Mouse (Mus musculus) frontal cortex, postnatal 25 days (tissue): ENCODE data around the gene Antxr1.

Experiments used
- DNase-seq, 2 experiments: peaks; one replicate each; pipeline ENCODE4 v3.0.0; 2022; ENCODE audit warnings: low spot score in 2 of 2

Gene Antxr1

DNA sequence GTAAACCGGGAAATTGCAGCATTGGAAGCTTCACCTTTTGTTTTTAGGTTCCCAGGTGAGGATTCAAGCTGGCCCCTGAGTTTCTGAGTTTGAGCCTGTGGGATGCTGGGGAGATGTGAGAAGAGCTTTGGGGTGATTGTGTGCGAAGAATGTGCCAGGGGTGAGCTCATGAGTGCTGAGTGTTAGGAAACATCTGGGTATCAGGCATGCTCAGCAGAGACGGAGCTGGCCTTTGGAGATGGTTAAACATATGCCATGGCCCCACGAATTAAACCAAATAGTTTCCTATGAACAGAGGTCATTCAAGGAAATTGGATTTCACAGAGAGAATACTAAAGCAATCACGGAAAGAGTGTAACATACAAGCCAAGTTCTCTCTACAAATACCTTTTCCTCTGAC is 193.4 kb downstream of the Antxr1 start:
- no peak for DNase-seq

DNA sequence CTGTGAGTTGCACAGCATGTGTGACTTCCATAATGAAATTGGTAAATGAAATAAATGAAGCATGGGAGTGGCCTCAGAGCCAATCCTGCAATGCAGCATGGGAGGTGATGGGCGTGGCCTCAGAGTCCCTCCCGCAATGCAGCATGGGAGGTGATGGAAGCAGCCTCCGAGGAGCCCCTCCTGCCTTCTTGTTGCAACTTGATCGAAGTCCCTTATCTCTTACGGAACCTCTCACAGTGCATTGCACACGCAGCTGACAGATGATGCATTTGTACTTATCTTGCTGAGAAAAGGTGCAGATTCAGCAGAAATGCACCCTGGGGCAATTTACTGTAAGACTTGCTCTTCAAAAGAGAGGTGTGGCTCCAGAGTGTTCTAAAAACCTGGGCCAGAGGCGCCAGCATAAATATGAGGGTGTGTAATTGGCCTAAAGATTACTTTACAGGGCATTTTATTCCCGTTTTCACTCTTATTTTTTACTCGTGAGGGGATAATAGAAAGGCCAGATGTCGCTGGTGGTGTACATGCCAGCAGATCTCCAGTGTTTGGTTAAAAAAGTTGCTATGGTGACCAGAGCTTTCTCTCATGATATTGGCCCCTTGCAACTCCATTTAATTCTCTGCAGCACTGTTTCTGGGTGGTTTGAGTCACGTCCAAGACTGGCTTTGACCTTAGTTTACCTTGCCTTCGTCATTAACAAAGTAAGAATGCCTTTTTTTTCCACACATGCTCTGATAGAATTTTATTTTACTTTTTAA is 195.6 kb downstream of the Antxr1 start:
- no peak for DNase-seq

DNA sequence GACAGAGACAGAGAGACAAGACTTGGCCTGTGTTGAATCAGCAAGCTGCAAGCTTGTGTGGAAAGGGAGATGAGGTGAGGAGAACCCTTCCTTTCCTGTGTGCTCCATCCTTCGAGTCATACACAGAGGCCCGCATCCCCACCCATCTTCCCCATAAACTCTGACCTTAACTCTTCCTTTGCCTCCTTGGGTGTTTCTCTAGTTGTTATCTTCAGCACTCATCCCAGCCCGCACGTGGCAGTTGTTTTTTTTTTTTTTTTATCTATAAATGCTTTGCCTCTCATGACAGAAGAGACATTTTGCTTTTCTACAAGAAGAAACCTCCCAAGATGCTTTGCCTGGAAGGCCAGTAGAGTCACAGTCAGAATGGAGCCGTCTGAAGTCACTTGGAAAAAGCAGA is 197.1 kb downstream of the Antxr1 start:
- no peak for DNase-seq

DNA sequence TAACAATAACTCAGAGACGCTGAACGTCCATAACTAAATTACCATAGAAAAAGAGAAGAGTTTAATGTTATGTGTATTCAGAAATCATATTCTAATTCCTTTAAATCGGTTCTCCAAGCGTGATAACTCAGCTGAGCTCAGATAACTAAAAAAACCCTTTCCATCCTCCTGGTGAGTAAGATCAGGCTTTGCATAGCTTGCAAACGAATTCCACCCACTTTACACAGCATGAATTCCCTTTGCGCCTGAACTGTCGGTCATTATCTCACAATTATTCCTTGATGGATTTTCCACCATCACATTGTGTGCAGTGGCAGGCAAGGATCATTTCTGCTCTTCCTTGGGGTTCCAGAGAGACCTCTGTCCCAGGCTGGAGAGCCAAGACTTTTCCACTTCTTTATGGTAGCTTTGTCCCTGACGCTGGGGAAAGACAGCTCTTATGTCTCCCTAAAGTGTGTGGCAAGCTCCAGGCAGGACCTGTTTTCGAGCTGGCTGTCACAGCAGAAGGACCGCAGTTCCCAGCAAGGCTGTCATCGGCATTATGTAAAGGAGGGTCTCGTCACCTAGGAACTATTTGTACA is 201.6 kb downstream of the Antxr1 start:
- DNase-seq, result no peak

DNA sequence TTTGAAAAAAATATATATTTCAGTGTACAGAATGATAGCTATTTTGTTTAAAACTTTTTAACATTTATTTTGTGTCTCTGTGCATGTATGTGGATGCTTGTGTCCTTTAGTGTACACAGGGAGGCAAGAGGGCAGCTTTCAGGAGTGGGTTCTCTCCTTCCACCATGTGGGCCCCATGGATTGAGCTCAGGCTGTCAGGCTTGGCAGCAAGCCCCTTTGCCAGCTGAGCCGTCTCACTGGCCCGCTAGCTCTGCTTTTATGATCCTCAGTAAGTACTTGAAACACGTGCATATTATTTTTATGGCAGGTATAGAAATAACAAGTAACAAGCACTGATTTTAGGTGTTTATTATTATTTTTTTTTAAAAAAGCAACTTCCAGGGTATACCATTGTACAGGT is 202.1 kb downstream of the Antxr1 start:
- DNase-seq, result no peak

DNA sequence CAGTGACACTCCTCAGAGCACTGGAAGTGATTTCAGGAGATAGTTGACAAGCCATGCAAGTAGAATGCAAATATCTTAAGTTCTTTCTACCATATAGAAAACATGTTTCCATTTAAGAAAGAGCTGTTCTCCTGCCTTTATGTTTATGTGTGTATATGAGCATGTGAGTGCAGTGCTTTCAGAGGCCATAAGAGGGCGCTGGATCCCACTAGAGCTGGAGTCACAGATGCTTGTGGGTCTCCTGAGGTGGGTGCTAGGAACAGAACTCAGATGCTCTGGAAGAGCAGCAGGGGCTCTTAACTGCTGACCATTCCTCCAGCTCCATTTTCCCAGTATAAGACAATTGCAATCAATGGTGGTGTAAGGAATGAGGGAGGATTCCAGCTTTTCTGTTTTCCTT is 204.5 kb downstream of the Antxr1 start:
- no peak for DNase-seq

DNA sequence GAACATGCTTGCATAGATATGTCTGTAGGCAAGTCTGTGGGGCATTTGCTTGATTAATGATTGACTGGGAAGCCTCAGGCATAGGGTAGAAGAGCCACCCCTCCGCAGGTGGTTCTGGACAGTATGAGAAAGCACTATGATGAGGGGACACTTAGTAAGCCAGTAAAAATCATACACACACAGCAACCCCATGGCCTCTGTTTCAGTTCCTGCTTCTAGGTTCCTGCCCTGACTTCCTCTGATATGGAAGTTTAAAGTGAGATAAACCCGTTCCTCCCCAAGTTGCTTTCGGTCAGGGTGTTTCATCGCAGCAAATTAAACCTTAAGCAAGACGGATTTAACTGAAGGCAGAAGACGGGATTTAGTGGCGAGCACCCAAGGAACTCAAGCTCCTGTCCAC is 205.0 kb downstream of the Antxr1 start:
- DNase-seq, result no peak

DNA sequence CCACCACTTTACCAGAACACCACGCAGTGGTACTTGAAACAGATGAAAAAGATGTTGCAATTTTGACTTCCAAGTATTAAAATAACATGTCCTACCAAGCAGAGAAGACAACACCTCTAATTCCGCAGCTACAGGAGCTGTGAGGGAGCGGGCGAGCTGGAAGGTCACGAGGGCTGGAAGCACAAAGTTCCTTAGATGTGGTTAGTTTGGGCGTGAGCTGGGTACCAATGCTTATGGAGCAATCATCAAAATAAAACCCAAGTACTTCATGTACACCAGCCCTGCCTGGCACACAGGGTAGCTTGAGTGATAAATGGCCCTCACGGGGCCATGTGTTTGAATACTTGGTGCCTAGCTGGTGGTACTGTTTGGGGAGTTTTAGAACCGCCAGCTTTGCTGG is 205.8 kb downstream of the Antxr1 start:
- DNase-seq, result no peak

DNA sequence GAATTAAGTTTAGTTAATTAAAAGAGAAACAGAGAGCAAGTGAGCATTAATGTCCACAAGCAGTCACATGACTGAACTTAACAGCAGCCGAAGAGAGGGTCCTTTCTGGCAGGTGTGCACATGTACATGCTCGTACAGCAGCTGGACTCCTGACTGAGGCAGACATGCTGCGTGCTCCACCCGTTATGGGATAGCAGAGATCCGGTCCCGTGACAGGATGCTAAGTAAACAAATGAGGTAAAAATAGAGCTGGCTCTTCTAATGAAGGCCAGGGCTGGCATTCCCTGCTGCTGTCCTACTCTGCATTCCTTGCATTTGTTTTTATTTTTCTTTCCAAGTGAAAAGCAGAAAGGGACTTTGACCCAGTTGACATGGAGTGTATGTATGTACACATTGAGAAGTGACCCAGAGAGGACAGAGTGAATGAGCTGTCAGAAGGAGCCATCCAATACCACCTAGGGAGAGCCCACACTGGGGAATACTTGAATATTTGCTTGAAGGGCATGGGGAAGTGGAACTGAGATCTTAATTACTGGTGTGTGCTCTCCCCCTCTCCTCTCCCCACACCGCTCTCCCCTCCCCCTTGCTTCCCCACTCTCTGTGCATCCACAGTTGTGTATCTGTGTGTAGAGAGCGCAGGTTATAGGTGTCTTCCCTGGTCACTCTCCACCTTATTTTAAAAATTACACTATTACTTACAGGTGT is 208.4 kb downstream of the Antxr1 start:
- DNase-seq, result no peak

DNA sequence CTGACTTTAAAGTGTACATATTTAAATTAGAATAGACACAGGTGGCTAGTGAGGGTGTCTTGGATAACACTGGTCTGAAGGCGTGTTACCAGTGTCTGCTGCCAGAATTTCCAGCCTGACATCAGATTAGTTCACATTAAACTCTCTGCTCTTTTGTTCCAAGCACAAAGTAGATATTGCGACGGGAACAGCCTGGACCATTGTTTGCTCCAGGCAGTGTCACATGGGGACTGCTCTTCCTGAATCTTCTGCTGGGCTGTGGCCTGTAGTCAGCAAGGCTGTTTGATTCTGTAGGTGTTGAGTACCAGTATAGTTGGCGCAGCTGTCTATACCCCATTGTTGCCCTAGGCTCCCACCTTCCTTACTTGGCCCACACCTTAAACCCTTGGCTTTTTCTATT is 211.6 kb downstream of the Antxr1 start:
- DNase-seq, result no peak

DNA sequence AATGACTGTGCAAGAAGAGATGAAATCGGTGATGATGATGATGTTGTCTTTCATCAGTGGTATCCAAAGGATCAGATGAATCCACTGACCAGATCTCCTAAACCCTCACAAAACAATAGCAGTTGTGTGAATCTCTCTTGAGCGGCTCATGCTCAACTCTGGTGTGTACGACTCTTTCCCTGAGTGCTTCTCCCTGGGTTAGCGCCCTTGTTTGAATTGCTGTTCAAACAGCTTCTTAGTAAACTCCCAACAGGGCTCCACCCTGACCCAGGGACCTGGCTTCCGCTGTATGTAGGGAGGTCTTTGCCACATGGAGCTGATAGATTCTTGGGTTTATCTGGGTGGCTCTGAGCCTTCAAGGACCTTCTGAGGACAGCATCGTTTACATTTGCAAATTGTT is 212.2 kb downstream of the Antxr1 start:
- DNase-seq, result no peak

DNA sequence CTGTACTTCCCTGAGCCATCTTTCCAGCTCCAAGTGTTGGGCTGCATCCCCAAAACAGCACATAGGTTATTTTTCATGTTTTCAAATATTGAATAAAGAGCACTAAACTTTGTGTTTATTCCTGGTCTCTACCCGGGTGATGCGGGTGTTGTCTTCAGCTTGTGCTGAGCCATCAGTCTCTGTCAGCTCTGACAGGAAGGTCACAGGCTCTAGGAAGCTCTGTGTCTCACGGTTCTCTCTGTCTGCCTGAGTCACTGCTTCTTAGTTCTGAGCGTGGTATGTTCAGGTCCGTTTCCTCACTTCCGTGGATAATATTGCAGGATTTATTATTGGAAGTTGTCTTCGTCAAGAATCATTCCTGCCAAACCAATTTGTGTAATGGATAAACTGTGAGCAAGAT is 213.7 kb downstream of the Antxr1 start:
- DNase-seq, result no peak

DNA sequence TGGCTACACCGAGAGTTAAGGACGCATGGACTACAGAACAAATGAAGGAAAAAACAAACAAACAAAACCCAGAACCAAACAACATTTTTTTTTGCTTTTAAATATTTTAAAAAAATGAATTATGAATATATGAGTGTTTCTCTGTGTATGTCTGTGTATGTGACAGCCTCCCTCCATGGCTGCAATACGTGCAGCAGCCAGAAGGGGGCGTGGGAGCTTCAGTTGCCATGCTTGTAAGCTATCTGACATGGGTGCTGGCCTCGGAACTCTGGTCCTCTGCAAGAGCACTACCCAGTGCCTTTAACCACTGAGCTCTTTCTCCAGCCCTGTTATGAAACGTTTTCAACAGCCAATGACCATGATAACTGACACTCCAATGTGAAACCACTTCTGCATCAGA is 215.0 kb downstream of the Antxr1 start:
- DNase-seq, result no peak

DNA sequence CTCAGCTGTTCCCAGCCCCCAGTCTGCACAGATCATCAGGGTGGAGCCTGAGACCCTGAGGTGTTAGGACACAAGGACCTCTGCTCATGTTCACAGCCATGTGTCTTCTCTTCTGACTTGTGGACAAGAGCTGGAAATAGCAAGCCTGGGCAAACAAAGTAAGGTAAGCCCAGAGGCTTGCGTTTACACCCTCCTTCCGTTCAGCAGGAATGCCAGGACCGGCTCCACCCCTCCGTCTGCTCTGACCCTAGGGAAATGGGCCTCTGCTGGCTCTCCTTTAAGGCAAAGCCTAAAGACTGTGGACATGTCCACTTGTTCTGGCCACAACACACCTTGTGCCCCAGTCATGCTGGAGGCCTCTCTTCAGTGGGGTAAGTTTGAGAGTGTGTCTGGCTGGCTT is 215.6 kb downstream of the Antxr1 start:
- no peak for DNase-seq

DNA sequence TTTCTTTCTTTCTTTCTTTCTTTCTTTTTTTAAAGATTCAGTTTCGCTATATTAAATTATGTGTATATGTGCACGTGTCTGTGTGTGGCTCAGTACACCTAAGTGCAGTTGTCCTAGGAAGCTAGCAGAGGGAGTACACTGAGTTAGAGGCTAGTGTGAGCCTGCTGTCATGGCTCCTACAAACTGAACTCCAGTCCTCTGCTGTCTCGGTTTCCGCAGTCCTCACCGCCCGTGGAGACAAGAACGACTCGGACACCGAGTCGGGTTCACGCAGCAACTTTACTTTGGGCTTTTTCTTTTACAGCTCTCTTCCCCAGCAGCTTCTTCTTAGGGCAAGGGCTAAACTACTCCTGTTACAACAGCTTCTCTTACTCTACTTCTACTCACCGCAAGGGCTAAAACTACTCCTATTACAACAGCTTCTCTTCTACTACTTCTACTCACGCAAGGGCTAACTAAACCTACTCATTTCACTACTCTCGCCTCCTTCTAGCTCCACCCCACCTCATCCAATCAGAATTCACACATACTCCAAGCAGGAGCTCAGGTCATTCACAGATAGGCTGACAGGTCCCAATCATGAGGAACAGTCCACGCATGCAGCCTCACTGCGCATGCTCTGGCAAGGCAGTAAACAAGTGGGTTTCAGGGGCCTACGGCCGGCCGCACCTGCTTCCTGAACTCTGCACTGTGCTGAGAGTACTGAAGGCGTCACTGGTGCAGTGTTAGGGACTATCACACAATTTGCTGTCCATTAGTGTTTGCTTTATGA is 216.4 kb downstream of the Antxr1 start:
- DNase-seq, result no peak

DNA sequence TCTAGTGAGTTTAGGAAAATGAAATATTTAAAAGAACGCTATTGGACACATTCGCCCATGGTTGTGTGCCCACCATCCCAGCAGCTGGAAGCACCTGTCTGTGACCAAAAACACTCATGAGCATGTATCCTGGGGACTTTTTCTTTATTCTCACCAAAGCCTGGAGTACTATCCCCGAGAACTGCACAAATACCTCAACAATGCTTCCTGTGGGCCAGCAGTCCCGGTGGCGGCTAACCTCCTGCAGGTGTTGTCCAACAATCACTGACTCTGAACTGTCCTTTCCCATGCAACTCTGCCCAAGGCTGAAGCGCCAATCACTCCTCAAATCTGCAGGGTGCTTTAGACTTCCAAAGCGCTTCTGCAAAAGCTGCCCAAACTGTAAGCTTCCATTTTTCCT is 219.0 kb downstream of the Antxr1 start:
- no peak for DNase-seq

DNA sequence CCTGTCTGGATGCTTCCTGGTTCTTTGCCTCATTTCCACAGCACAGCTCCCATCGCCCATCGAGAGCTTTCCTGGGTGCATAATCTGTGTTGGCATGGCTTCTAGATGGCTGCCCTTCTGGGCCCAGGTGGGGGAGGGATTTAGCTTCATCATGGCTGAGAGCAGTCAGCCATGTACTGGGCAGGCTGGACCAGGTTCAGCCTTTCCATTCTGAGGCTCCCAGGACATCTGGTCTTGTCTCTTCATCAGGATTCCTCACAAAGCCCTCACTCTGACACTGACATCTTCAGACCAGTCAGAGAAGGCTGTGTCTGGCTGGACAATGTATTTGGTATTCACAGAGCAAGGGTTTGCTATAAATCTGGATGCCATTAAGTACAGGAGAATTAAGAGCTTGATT is 219.6 kb downstream of the Antxr1 start:
- DNase-seq, result no peak

DNA sequence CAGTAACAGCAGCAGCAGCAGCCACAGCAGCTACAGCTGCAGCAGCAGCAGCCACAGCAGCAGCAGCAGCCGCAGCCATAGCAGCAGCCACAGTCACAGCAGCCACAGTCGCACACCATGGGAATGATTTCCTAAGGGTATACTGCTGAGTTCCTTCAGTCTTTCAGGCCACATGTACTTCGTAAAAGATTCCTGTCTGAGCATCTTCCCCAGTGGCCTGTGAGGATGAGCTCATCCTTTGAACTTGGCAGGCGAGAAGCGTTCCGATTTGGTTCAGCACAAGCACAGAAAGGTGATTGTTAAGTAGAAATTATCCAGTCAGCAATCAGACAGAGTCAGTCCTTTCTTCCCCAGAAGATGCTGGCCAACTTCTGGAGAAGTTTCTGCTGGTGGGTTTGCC is 223.5 kb downstream of the Antxr1 start:
- no peak for DNase-seq

DNA sequence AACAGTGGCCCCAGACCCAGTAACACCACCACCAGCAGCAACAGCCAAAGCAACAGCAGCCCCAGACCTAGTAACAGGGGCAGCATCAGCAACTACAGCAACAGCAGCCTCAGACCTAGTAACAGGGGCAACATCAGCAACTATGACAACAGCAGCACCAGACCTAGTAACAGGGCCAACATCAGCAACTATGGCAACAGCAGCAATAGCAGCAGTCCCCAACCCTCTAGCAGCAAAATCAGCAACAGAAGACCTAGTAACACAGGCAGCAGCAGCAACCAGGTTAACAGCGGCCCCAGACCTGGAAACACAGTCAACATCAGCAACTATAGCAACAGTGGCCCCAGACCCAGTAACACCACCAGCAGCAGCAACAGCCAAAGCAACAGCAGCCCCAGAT is 224.1 kb downstream of the Antxr1 start:
- no peak for DNase-seq

DNA sequence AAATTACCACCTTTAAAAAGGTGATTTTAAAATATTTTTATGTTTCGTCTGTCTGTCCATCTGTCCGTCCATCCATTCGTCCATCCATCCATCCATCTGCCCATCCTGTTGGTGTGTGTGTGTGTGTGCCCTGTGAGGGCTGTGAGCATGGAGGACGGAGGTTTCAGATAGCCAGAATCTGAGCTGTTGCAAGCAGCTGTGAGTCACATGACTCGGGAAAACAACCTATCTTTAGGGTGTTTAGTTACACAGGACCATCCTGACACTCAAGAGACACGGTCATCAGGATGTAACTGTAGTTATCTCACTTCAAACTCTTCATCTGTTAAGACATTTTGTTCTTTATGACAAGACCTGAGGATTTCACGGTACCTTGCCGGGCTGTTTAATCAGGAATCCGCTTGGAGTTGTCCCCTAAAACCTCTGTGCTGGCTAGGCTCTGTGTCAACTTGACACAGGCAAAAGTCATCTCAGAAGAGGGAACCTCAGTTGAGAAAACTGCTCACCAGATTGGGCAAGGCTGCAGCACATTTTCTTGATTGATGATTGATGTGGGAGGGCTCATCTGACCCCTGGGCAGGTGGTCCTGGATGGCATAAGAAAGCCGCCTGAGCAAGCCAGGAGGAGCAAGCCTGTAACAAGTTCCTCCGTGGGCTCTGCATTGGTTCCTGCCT is 231.4 kb downstream of the Antxr1 start, which contains the start of gene D6Ertd527e:
D6Ertd527e (plus strand) TSS at position 624 of the 674 bp plus-strand sequence.
- no peak for DNase-seq

DNA sequence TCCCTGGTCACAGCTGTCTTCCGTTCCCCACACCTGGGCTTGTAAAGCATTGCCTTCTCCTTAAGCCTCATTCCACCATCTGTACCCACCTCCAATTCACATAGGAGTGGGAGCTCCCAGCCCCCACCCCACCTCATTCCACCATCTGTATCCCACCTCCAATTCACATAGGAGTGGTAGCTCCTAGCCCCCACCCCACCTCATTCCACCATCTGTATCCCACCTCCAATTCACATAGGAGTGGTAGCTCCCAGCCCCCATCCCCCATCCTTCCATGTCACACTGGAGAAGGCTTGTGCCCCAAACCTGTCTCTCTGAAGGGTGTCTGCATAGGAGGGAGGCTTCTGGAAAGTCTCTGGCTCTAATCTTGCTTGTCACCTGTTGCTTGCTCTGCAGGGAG is 232.3 kb downstream of the Antxr1 start:
- DNase-seq, result no peak

DNA sequence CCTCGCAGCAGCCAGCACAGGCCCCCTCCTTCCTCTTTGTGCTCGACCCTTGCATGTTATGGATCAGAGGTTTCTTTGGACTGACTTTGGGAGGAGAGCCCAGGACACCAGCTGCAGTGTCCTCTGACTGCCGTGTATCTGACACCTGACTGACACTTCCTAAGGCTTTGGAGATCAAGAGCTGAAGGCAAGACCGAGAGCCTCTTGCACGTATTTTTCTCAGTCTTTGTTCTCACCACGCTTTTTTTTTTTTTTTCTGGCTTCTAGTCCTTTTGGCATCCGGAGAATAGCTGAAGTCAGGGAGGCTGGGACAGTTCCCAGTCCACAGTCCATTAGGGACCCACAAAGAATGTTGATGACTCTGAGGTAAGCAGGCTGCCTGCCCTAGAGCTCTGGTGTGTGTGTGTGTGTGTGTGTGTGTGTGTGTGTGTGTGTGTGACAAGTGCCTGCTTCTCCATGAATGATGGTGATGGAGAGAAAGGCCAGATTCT is 233.2 kb downstream of the Antxr1 start:
- no peak for DNase-seq
